Mouse (Mus musculus): ENCODE results near the gene Mbnl3.

The Mbnl3 gene

DNA sequence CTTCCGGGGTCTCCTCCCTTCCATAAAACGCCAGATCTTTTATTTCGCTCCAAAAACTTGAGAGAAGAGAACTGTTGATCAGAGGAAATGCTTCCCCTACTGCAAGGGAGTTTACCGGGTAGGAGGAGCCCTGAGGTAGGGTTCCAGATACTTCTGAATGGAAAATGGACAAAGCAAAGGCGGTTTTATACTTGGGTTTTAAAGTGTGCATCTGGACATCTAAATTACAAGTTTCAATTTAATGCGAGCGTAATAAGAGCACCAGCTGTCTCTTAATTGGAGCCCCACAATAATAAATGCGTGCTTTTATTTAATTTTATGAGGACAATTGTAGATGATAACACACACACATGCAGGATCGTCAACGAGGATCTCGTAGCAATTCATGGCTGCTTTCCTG is at the start of gene Mbnl3:
Gene Mbnl3 (minus strand): TSS at position 101 of the 400 bp plus-strand sequence.
- DNase-seq: no peak

DNA sequence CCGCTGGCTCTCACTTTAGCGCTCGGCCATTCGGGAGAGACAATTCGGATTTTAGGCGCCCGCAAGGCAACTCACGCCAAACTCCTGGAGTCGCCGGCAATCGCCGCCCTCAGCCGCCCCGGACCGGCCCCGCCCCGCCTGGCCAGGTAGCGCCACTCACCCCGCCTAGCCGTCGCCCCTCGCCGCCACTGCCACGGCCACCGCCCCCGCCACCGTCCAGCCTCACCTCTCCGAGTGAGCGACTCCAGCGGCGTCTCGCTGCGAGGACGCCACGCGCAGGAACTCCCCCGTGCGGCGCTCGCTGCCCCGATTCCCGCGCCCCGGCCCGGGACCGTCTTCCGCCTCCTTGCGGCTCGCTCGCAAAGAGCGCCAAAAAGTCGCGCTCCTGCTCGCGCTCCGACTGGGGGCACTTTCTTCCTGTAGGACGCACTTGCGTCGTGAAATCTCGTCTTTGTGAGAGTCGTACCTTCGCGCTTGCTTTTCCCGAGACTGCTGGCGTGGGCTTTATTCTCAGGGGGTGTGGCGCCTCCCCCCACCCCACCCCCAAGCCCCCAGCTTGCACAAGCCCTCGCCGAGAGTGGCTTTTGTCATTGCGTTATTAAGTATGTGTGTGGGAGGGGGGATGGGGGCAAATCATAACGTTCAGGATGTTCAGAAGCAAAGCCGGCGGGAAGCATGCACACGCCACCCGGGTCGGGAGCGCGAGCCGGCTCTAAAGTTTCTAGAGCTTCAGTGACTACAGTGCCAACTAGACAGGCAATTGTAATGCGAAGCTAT is 596 bp downstream of the Mbnl3 start:
- DNase-seq: peak; percentile 72 to 80

DNA sequence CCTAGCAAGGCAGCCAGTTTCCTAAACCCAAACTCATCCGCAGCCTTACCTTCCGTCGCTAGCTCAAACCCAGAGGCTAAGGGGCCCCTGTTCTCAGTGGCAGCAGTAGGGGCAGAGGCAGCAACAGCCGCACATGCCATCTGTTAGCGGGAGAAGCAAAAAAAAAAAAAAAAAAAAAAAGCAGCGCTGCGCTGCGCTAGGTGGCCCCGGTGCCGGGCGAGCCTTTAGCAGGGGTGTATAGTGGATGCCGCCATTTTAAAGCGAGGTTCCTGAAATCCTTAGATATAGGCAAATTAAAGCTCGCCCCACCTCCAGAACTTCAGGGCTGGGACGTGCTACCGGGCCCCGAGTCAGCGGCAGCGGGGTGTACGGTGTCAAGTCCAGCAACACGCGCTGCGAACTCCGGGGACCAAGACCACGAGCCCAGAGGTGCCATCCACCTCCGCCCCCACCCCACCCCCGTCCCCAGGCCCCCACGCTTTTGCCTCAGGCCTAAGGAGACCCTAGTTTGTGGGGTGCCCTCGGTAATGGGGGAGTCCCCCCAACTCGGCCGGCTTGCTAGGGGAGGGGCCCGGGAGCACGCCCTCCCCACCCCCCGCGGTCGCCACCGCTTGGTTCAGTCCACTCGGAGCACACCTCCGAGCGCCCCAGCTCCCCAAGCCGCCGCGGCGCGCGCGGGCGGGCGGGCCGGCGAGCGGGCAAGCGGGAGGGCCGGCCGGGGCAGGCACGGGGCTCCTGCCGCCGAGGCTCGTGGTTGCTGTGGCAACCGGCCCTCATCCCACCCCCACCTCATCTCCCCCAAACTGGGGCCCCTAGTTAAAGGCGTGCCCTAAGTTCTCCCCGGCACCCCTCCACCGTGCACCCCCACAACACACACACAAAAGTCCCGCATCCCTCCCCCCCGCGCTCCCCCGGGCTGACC is 1.4 kb downstream of the Mbnl3 start:
- DNase-seq: peak; percentile 67 to 79

DNA sequence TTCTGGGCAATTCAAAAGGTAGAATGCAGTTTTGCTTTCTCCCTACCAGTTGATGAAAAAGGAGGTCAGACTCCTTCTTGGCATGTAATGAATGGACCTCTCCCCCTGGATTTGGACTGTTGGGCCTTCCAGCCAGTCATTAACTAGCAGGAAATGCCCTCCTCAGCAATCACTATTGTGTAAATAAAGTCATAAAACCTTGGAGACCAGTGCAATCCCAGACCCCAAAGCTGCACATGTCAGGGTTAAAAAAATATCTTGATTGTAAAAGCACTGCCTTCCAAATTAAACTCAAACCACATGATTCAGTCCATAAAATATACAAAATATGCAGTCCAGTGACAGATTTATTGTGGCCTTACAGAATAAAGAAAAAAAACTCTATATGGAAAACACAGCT is 9.3 kb downstream of the Mbnl3 start:
- no peak for DNase-seq

DNA sequence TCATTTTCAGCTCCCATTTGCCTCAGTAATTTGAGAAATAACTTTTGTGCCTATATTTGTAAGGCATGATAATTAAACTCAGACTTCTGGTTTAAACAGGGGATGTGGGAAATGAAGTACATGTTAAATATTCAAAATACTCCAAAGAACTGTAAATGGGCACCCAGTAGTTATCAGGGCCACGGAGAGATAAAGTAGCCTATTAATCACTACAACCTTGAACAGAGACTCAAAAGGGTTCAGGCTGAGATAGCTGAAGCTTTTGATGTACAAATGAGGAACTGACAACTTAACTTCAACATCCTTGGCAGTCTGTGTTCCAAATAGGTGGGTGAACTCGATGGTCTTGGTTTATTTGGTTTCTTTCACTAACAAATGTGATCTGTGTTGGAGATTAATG is 34.4 kb downstream of the Mbnl3 start:
- DNase-seq: no peak

DNA sequence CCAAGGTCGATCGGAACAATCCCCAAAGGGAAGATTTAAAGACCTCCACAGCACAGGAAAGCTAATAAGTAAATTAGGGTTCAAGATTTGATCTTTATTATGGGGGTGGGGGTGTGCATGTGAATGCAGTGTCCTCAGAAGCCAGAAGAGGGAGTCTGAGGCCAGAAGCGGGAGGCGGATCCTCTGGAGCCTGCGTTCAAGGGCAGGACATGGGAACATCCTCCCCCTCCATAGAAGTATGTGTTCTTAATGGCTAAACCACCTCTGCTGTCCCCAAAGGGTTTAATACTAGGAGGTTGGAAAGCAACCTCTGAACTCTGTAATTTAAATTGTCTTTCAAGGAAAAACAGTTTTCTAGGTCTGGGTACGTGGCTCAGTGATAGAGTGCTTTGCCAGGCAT is 34.9 kb downstream of the Mbnl3 start:
- DNase-seq: peak; percentile 16 to 17

DNA sequence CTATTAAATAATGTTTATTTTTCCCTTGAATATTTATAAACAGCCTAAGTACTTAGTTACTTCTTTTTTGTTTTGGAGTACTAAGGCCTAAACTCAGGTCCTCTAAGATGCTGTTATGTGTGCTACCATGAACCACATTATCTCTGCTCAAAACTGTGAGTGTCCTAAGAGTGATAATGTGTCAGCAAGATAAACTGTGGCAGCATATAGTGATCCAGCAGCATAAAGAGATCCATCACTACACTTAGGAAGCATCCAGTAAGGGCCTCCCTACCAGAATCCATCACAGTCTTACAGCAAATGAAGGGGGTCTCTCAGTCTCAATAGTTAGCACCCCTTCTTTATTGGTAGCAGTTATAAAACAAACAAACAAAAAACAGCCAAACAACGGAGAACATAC is 35.9 kb downstream of the Mbnl3 start:
- DNase-seq: no peak

DNA sequence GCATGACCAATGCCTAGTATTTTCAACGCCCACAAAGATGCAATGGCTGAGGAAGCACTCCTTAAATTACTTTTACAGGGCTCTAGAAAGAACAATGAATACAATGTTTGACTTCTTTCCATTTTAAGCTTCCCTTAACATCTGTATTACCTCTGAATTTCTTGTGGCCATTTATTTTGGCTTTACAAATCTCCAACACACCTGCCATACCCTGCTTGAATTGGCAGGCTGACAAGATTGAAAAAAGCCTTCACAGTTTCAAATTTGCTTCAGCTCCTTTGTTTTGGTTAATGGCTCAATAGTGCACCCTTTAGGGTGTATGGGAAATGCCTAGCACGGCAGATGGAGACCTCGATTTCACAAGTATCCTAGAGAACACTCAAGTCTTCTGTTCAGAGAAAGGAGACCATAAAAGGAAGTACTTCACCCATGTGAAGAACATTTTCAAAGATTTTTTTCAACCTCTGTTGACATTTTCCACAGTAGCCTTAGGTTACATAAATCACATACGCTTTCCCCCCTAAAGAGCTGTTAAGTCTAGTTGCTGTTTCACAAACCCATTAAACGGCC is 36.8 kb downstream of the Mbnl3 start:
- peak in 1 of 2 experiments; percentile 13 for DNase-seq

DNA sequence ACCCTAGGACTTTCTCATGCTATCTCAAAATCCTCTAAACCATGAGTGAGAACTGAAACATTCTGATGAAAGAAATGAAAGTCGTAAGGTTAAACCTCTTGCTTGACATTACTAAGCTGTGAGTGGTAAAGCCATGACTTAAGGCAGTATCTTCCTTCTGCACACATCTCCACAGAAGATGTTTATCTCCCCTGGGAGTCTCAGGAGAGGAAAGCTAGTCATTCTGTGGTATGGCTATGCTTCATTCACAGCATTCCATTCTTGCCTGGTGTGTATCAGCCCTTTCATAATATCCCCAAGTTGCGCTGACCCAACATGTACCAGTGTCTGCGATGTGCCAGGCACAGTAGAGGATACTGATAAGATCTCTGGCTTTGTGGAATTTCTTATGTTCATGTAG is 38.4 kb downstream of the Mbnl3 start:
- no peak for DNase-seq

DNA sequence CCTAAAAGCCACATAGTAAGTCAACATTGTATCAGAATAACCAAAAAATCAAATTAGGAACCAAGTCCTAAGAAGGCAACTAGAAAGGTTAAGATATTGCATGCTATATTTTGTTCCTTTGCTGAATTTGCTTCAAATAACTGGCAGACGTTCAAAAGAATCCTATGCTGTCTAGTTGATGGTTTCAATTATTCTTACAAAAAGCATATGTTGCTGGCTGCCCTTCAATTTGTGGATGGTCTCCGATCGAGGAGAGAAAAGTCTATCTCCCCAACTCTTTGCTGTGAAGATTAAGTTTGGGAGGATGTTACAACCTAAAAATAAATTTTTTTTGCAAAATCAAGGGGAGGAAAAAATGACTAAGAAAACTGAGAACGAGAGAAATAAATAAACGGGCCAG is 41.6 kb downstream of the Mbnl3 start:
- DNase-seq: no peak

DNA sequence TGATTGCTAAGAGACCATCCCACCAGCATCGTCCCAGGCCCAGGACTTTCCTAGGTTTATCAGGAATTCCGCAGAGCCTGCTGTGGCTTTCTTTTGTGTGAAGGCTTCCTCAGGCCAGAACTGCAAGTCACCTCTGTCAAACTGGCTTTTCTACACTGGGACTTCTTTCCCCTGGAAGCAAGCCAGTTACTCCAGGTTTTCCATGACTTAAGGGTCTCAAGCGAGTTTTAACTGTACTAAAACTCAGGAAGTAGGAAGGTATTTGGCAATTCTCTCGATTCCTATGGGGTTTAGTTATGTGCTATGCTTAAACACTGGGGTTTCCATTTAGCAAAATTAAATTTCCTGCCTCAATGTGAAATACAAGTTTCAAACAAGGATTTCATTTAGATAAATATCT is 57.9 kb downstream of the Mbnl3 start:
- DNase-seq: no peak

DNA sequence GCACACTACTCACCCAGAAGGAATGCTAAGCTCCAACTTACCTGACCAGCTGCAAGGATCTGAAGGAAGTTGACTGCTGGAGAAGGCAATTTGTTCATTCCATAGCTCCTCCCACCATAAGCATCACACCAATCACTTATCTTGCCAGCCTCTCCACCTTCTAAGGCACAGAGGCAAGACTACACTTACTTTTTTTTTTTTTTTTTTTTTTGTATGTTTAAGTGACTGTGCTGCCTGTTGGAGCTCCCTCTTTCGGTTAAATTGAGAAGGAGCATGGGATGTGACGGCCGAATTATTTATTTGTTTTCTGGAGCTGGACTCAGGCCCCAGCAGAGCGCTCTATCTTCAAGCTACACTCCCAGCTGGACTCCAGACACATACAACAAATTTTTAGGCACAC is 60.0 kb downstream of the Mbnl3 start:
- peak; percentile 21 to 40 for DNase-seq

DNA sequence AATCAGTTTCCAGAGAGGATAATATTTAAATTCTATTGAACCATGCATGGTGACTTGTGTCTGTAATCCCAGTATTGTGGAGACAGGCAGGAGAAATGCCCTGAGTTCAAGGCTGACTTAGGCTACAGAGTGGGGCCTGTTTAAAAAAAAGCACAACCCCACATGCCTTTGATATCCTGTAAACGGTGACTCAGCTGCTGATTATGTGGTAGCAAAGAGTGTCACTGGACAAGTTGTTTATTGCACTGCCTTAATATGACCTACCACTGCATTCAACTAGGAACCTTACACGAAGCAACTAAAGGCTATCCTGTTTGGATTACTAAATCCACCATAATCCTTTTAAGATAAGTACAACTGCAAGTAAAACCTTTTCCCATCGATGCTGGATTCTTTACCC is 66.3 kb downstream of the Mbnl3 start:
- no peak for DNase-seq

DNA sequence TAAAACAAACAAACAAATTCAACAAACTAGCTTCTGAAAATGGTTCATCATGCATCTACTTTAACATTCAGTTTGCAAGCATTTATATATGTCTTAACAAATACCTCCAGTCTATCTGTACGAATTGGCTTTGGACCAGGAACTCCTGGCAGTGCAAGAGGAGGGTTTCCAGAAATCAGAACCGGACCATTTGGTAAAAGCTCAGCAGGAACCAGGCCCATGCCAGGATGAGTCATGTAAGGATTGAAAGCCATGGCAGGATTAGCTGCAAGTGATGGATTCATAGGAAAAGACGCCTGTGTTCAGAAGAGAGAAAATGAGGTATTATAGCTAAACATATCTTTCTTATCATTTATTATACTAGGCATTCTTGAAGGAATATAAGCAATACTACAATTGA is 75.0 kb downstream of the Mbnl3 start:
- DNase-seq: no peak

DNA sequence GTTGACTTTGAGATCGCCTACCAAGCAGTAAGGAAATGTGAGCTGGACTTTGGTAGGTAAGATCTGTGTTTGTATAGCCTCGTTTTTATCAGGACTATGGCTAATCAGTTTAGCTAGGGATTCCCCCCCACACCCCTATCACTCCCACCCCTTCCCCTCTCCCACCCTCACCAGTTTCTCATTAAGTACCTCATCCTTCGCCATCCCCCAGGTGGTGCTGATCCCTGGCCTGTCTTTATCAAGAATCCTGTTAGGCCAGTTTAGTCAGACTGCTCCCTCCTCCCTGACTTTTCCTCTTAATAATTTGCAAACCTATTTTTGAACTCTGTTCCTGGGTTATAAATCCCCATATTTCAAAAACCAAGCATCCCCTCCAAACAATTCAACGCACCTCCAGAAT is 103.6 kb downstream of the Mbnl3 start:
- no peak for DNase-seq

DNA sequence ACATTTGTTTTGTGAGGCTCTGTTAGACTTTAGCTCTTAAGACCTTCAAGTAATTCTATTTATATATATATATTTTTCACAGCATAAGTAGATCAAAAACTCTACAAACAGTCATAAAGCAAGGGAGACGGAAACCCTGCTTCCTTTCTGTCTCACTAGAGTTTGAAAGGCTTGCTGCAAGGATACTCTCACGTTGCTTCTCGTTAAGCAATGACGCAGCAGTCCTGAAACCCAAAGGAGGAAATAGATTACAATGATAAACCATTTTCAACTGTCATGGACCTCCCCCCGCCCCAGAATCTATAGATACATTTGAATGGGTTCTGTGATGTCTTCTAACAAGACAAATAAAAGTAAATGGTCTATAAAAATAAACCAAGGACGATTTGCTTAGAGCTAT is 121.4 kb downstream of the Mbnl3 start:
- DNase-seq: no peak

DNA sequence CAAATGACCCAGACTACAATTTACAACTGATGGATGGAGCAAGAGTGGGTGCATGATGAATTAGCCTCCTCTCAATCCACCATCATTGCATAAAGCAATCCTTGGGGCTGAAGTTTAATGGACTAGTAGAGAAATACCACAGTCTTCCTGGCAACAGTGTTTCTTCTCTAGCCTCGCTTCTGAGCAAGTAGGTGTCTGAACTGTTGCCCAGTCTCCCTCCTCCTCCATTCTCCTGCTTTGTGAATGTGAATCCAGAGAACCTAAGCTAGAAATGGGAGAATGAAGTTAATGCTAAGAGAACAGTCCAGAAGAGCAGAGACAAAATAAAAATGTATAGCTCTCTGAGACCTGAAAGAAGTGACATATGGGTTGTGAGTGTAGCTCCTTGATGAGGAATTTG is 122.1 kb downstream of the Mbnl3 start:
- no peak for DNase-seq

DNA sequence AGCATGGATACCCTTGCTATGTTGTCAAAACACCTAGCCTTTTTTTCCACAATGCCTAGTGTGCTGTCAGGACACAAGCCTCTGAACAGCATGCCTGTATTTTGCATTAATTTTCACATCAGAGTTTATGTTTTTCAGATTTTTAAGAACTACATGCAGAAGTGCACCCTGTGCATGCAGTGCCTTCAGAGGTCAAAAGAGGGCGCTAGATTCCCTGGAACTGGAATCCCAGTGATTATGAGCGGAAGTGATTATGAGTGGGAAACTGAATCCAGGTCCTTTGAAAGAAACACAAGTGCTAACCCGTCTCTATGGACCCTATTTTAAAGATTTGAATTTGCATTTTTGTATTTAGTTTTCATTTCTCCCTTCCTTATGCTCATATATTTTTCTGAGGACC is 129.6 kb downstream of the Mbnl3 start:
- DNase-seq: peak in 1 of 2 experiments; percentile 43

All from lung, postnatal 4 days (tissue).